Mouse (Mus musculus): Measurements from ENCODE around the gene Xaf1. TPM values are rescaled to one million over a fixed set of nuclear protein-coding genes. Genes with fewer than 3 reads are reported as not detected.

The Xaf1 gene
- polyA plus RNA-seq (2017; shearing (Covaris generic)) = 39.9 TPM

DNA sequence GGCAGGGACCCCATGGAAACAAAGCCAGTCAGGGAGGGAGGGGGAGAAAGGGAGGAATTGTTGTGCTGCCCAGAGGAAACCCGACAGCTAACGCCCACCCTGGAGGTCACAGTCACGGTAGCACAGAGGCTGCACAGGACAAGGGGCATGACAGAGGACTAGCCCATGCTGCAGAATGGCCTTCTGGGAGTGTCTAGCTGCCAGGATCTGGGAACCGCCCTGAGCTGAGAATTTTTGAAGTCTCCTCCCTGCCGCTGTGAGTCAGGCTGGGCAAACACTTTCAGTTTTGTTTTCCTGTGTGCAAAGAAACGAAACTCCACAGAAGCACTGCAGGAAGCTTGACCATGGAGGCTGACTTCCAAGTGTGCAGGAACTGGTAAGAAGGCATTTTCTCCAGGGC, at the start of gene Xaf1:
TSS of gene Xaf1 (plus strand) at position 296 of the 400 bp plus-strand sequence.

DNA sequence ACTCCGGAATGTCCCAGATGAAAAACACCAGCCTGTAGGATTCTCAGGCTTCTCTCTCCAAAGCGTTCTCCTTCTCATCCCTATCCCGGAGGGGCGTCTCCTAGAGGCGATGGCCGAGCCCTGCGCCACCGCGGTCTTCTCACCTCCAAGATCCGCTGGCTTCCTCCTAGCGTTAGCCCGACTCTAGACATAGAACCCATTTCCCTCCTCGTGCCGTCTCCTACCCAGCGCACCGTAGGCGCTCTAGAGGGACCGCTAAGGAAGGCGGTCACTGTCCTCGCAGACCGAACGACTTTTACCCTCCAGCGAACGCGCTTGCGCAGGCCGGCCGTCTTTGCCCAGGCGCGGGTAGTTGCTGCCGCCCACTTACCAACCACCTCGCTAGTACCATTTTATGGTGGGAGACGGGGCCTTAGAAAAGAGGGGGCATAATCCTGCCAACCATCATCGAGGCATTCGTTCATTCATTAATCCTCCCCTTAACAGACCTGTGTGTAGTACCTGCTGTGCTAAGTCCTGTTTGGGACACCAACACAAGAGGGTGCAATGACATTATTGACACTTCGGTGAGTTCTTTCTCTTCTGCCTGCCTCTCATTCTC, 34.4 kb upstream of the Xaf1 start, which contains the start of gene Slc13a5:
TSS of gene Slc13a5 (minus strand) at position 263 of the 601 bp plus-strand sequence.

DNA sequence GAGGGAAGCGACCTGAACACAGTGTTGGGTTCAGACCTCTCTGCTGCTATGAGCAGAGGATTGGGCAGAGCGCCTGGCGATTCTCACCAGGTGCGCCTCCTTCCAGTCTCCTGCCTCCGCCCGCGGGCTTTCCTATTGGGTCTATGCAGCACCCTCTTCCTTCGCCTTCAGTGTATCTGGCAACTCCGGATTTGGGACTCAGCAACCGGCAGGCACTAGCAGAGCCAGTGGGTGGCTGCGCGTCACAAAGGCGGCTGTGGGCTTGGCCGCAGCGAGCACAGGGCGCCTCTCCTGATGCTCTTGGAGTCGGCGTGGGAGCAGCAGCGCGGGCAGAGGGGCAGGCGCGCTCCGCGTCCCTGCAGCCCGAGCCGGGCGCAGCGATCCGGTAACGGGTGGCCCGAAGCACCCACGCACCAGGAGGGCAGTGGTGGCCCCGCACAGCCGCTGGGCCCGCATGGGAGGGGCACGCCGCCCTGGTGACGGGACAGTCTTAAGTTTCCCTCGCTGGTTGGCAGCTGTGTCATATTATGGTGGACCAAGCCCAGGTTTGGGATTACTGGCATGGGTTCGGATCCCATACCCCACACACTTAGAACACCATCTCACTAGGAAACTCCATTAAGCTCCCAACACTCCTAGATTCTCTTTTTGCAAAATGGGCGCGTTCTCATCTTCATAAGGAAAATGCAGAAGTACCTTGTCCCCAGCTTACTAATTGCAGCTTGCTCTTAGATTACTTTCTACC, 12.9 kb downstream of the Xaf1 start, which contains the start of gene Fbxo39:
TSS of gene Fbxo39 (plus strand) at position 294 of the 745 bp plus-strand sequence.

DNA sequence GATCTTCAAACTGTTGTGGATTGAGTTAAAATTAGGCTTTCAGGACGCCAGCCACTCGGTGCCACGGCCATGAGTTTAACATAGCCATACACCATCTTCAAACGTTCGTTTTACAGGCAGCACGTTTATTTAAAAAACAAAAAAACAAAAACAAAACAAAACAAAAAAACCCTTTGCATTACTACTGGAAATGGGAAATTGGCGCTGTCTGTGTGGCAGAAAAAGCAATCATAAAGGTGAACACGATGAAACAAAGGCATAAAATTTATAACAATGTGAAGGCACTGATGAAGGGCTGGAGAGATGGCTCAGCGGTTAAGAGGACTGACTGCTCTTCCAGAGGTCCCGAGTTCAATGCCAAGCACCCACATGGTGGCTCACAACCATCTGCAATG, 60.9 kb downstream of the Xaf1 start, which contains the start of gene Tekt1:
TSS of gene Tekt1 (minus strand) at position 96 of the 395 bp plus-strand sequence.

Other genes starting within 250 kb of the Xaf1 start
- gene Pitpnm3, start 165.9 kb upstream of the Xaf1 start, polyA plus RNA-seq (2017; shearing (Covaris generic)) = 0.54 TPM
- gene Gm43951, start 94.8 kb upstream of the Xaf1 start, polyA plus RNA-seq (2017; shearing (Covaris generic)) = 0.17 TPM
- gene 4933427D14Rik, start 94.2 kb upstream of the Xaf1 start, polyA plus RNA-seq (2017; shearing (Covaris generic)) = 14.3 TPM
- 69.0 TPM for gene Txndc17, start 94.1 kb upstream of the Xaf1 start, polyA plus RNA-seq (2017; shearing (Covaris generic))
- gene Med31, start 86.0 kb upstream of the Xaf1 start, polyA plus RNA-seq (2017; shearing (Covaris generic)) = 22.9 TPM
- gene Slc13a5, start 34.4 kb upstream of the Xaf1 start, polyA plus RNA-seq (2017; shearing (Covaris generic)) = not detected
- not detected for gene Fbxo39, start 12.8 kb downstream of the Xaf1 start, polyA plus RNA-seq (2017; shearing (Covaris generic))
- gene Tekt1, start 60.8 kb downstream of the Xaf1 start, polyA plus RNA-seq (2017; shearing (Covaris generic)) = not detected
- not detected for gene Smtnl2, start 110.1 kb downstream of the Xaf1 start, polyA plus RNA-seq (2017; shearing (Covaris generic))
- not detected for gene Ggt6, start 133.9 kb downstream of the Xaf1 start, polyA plus RNA-seq (2017; shearing (Covaris generic))
- gene Mybbp1a, start 139.7 kb downstream of the Xaf1 start, polyA plus RNA-seq (2017; shearing (Covaris generic)) = 98.6 TPM
- 0.17 TPM for gene Spns2, start 188.3 kb downstream of the Xaf1 start, polyA plus RNA-seq (2017; shearing (Covaris generic))
- not detected for gene Spns3, start 248.9 kb downstream of the Xaf1 start, polyA plus RNA-seq (2017; shearing (Covaris generic))